Mouse (Mus musculus) forebrain, postnatal 0 days (tissue): ENCODE data around the gene Gm39653. TPM values are rescaled to one million over a fixed set of nuclear protein-coding genes. Genes with fewer than 3 reads are reported as not detected.

Experiments
- ATAC-seq: fragments of 200-750 bp; cut with Nextera tagmentation; 2 replicates; pipeline ENCODE4 v1.8.0; 2017; ENCODE audit warnings: mild to moderate bottlenecking, moderate library complexity
- DNase-seq: peaks from one replicate; pipeline ENCODE4 v3.0.0-alpha.2; 2015
- H3K27ac ChIP-seq: fragments of 300-500 bp; sonication (generic); 2 replicates; pipeline ENCODE4 v1.5.1; 2014; ENCODE audit warnings: low read depth, mild to moderate bottlenecking, antibody characterized with exemption, low read length, moderate library complexity, mixed read lengths
- H3K27me3 ChIP-seq: fragments of 300-500 bp; sonication (generic); 2 replicates; pipeline ENCODE4 v1.6.1; 2014; ENCODE audit warnings: mild to moderate bottlenecking, low read length, mixed read lengths; ENCODE audit not compliant: insufficient read depth
- H3K36me3 ChIP-seq: fragments of 300-500 bp; sonication (generic); 2 replicates; pipeline ENCODE4 v1.6.1; 2014; ENCODE audit warnings: mild to moderate bottlenecking, moderate library complexity; ENCODE audit not compliant: insufficient read depth
- H3K4me1 ChIP-seq: fragments of 300-500 bp; sonication (generic); 2 replicates; pipeline ENCODE4 v1.6.1; 2014; ENCODE audit warnings: antibody characterized with exemption; ENCODE audit not compliant: insufficient read depth
- H3K4me2 ChIP-seq: fragments of 300-500 bp; sonication (generic); 2 replicates; pipeline ENCODE4 v1.6.1; 2014; ENCODE audit warnings: low read depth, mild to moderate bottlenecking, moderate library complexity
- H3K4me3 ChIP-seq: fragments of 300-500 bp; sonication (generic); 2 replicates; pipeline ENCODE4 v1.5.1; 2014; ENCODE audit warnings: low read depth, low read length, mixed read lengths
- H3K9ac ChIP-seq: fragments of 300-500 bp; sonication (generic); 2 replicates; pipeline ENCODE4 v1.6.1; 2014; ENCODE audit warnings: mild to moderate bottlenecking
- H3K9me3 ChIP-seq: fragments of 300-500 bp; sonication (generic); 2 replicates; pipeline ENCODE4 v1.6.1; 2016; ENCODE audit warnings: low read length
- CTCF ChIP-seq: sonication (generic); IDR thresholded peaks from 2 replicates; pipeline ENCODE4 v1.5.1; 2016; ENCODE audit warnings: antibody characterized with exemption, control low read depth, low read depth
- WGBS: fragments of 180-500 bp; shearing (Covaris S2); extraction: QIAGEN DNeasy Blood & Tissue Kit; methylation state at CpG from one replicate; pipeline ENCODE4 v1.1.7; 2014; 5-methylcytosine and 5-hydroxymethylcytosine counted together
- polyA plus RNA-seq: library from polyadenylated mRNA; unstranded; fragments of >200 nt; fragmentation: Nextera tagmentation; extraction: Ambion mirVana; gene quantifications from 2 replicates; pipeline ENCODE4 v1.2.1, GENCODE M21; 2015
- total RNA-seq: library from RNA; depleted of rRNA; stranded (reverse); fragments of >200 nt; gene quantifications from 2 replicates; pipeline ENCODE4 v1.2.3, GENCODE M21; 2014; rRNA removed

Gene Gm39653
- total and polyA plus RNA-seq, 2 experiments from 2014 or later = not detected

DNA sequence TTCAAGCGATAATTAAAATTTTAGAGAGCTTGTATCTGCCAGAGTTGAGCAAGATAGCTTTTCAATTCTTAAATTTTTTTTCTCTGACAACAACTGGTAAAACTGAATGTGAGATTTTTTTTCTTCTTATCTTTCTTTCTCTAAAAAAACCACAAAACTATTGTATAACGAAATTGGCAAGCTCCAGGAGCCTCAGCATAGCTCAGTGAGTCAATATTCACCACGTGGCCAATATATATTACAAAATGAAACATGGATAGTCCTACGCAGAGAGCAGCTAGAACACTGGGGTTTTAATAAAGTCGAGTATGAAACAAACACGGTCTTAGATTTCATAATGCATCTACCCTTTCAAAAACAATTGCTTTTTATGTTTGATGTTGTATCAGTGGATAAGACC is 24.2 kb downstream of the Gm39653 start:
- Histone ChIP-seq H3K36me3 (no peaks in the 10 kb centered on the region), H3K9me3 (no peaks in the 10 kb centered on the region), H3K4me1 (no peaks in the 10 kb centered on the region), H3K9ac (no peak overlapping the region), H3K4me2 (no peak overlapping the region), H3K27me3 (no peaks in the 10 kb centered on the region), H3K27ac (no peak overlapping the region), H3K4me3 (no peak overlapping the region)
- TF ChIP-seq CTCF = no peak
- 78% methylated on average over 6 of the region's 6 CpGs for WGBS
- ATAC-seq = no peak
- no peak for DNase-seq

DNA sequence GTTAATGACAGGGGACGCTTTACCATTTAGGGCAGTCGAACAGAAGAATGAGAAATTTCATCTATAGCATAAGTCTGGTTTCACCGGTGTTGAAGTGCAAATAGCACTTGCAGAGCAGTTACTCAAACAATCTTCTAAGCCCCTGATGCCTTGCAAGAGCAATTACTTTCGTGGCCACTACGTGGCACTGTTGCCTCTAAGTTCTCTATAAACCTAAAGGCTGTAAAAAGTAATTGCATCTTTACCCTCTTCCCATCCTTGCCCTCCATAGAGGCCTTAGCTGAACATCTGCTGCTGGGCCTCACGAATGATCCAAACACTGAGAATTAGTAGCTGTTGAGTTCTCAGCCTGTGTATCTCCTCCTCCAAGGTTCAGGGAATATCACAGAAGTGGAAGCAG is 42.2 kb downstream of the Gm39653 start:
- WGBS = 15% methylated on average over 6 of the region's 6 CpGs
- H3K27me3 ChIP-seq = no peaks in the 10 kb centered on the region
- no peaks in the 10 kb centered on the region for H3K9me3 ChIP-seq
- no peaks in the 10 kb centered on the region for H3K4me1 ChIP-seq
- H3K4me3 ChIP-seq = no peak overlapping the region
- TF ChIP-seq CTCF = peak; percentile 84
- no peak overlapping the region for H3K27ac ChIP-seq
- H3K36me3 ChIP-seq = no peaks in the 10 kb centered on the region
- H3K9ac ChIP-seq = no peak overlapping the region
- H3K4me2 ChIP-seq = no peak overlapping the region
- ATAC-seq (peak; percentile 64; the same call in 1 of the 2 replicates), DNase-seq (peak; percentile 87)

DNA sequence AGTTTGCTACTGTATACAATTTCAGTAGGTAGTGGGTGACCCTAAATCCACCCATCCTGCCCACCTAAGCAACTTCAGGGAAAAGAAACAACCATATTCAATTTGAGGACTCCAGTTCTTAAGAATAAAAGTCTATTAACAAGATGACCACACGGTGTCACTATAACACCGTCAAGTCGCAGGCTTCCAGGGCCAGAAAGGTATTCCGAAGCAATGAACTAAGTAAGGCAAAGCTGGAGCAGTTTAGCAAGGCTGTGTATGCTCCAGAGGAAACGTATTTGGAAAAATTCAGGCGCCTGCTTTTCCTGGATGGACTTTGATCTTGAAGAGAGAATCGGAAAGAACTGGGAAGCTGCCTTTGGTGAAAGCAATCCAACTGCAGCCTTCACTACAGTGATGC is 43.8 kb downstream of the Gm39653 start:
- WGBS = 2% methylated on average over 7 of the region's 7 CpGs
- Histone ChIP-seq H3K4me1 (no peaks in the 10 kb centered on the region), H3K9me3 (no peaks in the 10 kb centered on the region), H3K4me3 (no peak overlapping the region), H3K27ac (no peak overlapping the region), H3K27me3 (no peaks in the 10 kb centered on the region), H3K4me2 (no peak overlapping the region), H3K36me3 (no peaks in the 10 kb centered on the region), H3K9ac (no peak overlapping the region)
- ATAC-seq (peak; percentile 81), DNase-seq (peak; percentile 88)
- TF ChIP-seq CTCF = peak; percentile 88

DNA sequence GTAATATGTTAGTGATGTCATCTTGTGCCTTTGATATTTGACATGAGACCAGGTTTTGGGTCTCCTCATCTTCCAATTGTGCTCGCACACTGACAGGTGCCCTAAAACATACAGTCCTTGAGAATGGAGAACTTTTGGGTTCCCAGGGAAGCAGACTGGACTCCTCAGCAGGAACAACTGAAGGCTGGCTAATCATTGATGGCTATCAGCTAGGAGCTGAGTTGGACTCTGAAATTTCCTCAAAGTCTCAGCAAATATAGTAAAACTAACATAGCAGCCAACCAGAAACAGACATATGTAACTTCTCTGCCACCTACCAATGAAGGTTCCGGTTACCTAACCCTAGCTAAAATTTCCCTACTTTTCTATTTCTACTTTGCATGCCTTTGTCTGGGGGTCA is 50.3 kb downstream of the Gm39653 start:
- DNase-seq = no peak
- peaks cover 9% of the 10 kb centered on the region; the same call in 1 of the 2 replicates for H3K4me1 ChIP-seq
- no peak overlapping the region for H3K9ac ChIP-seq
- H3K27ac ChIP-seq = no peak overlapping the region
- TF ChIP-seq CTCF = no peak
- no peaks in the 10 kb centered on the region for H3K27me3 ChIP-seq
- WGBS = 95% methylated on average over 2 of the region's 2 CpGs
- H3K4me3 ChIP-seq = no peak overlapping the region
- no peak for ATAC-seq
- H3K9me3 ChIP-seq = no peaks in the 10 kb centered on the region
- no peaks in the 10 kb centered on the region for H3K36me3 ChIP-seq
- H3K4me2 ChIP-seq = no peak overlapping the region

DNA sequence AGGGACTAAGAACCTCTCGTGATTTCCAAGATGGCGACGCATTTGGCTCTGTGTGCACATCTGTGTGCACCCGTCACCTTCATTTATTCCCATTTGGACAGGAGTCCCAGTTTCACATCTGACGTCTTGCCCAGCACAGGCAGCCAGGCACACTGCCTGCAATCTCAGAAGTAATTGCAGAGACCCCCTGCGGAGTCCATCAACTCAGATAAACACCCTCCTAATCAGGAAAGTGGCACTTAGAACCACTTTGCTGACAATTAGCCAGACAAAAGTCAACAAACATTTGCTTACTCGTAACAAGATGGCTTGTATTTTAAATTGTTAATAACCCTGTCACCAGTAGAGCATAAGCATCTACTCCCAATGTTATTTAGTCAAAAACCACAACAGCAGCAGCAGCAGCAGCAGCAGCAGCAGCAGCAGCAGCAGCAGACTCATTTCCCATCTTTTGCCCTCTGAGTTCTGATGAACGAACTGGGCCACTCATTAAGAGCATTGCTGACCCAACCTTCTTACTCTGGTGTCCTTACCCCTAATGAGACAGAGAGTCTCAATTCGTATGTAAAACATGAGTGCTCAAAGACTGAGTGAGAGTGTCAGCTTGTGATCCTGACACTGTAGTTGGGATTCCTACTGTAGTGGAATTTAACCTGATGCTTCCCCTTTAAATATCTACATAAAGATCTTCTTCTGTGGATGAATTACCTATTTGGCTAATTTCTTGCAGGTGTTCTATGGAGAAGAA is 51.6 kb downstream of the Gm39653 start:
- ATAC-seq = 0 out of 2 replicates have a peak, but pooled peaks have one; percentile 7
- Histone ChIP-seq H3K36me3 (no peaks in the 10 kb centered on the region), H3K9ac (no peak overlapping the region), H3K27ac (no peak overlapping the region), H3K27me3 (no peaks in the 10 kb centered on the region), H3K4me2 (peak overlapping the region; percentile 51; the same call in 1 of the 2 replicates), H3K4me3 (no peak overlapping the region), H3K9me3 (no peaks in the 10 kb centered on the region), H3K4me1 (peaks cover 9% of the 10 kb centered on the region; the same call in 1 of the 2 replicates)
- DNase-seq = peak; percentile 9
- no peak for TF ChIP-seq CTCF
- 24% methylated on average over 9 of the region's 9 CpGs for WGBS

DNA sequence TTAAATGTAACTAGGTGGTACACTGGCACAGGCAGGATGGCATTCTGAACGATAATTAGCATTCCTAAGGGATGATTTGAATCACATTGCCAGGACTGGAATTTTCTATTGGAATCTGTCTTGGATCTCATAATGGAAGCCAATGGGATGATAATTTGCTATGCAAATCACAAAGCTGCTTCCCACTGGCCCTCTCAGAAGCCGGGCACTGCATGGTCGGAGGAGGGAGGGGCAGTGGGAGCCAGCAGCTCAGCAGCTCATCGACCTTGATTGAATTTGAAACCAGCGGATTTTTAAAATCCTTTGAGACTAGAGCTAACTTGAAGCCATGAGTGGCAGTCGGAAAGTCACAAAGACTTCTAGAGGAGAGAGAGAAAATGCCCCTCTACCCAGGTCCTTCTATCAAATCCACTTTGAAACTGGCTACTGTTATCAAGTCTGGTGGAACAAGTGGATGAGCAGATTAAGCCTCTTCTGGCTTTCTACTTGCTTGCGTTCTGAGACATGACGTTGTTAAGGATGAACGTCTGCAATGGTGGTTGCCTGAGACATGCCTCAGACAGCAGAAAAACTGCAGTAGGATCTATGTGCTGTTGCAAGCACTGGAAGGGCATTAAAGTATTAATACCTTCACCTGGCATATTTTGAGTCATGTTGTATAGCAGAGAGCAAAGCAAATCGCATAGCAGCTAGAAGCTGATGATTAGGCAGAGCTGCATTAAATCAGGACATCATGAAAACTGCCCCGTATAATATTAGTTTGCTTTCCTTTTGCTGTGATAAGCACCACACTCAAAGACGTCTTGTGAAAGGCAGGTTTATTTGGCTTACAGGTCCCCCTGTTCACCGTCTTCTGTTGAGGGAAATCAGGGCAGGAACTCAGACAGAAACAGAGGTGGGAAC is 52.4 kb downstream of the Gm39653 start:
- peak overlapping the region; percentile 23; the same call in 1 of the 2 replicates for H3K4me3 ChIP-seq
- 8% methylated on average over 13 of the region's 13 CpGs for WGBS
- DNase-seq = peak; percentile 63
- peak overlapping the region; percentile 47 for H3K9ac ChIP-seq
- no peaks in the 10 kb centered on the region for H3K36me3 ChIP-seq
- peaks cover 9% of the 10 kb centered on the region; the same call in 1 of the 2 replicates for H3K4me1 ChIP-seq
- ATAC-seq = peak; percentile 63
- H3K27me3 ChIP-seq = no peaks in the 10 kb centered on the region
- H3K27ac ChIP-seq = peak overlapping the region; percentile 54
- no peak for TF ChIP-seq CTCF
- H3K4me2 ChIP-seq = peak overlapping the region; percentile 51
- no peaks in the 10 kb centered on the region for H3K9me3 ChIP-seq

DNA sequence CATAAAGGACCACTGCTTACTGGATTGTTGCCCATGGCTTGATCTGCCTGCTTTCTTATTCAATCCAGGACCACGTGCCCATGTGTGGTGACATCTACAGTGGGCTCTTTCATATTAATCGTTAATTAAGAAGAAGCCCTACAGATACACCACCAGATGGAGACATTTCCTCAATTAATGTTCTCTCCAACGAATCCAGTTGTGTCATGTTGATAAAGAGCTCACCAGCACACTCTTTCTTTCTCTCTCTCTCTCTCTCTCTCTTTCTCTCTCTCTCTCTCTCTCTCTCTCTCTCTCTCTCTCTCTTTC is 53.0 kb downstream of the Gm39653 start:
- Histone ChIP-seq H3K4me3 (peak overlapping the region; percentile 23; the same call in 1 of the 2 replicates), H3K27me3 (no peaks in the 10 kb centered on the region), H3K4me1 (peaks cover 9% of the 10 kb centered on the region; the same call in 1 of the 2 replicates), H3K9me3 (no peaks in the 10 kb centered on the region), H3K36me3 (no peaks in the 10 kb centered on the region), H3K27ac (peak overlapping the region; percentile 54), H3K9ac (peak overlapping the region; percentile 47), H3K4me2 (peak overlapping the region; percentile 51)
- TF ChIP-seq CTCF = peak; percentile 76
- ATAC-seq (peak; percentile 91), DNase-seq (peak; percentile 85)
- WGBS = 0% methylated on average over 3 of the region's 3 CpGs

Other genes with a start within 250 kb of the Gm39653 start
- gene Adam23, start 170.1 kb upstream of the Gm39653 start, total RNA-seq = 52.8 and 65.6 TPM in 2 replicates
- 11.2 and 16.4 TPM in 2 replicates for gene Adam23, start 170.1 kb upstream of the Gm39653 start, polyA plus RNA-seq
- gene Dytn, start 71.0 kb downstream of the Gm39653 start, total RNA-seq = 0.08 TPM in 1 of 2 replicates, not detected in the other
- gene Dytn, start 71.0 kb downstream of the Gm39653 start, polyA plus RNA-seq = not detected in 2 replicates
- 1.6 and 2.0 TPM in 2 replicates for gene Mdh1b, start 114.3 kb downstream of the Gm39653 start, total RNA-seq
- gene Mdh1b, start 114.3 kb downstream of the Gm39653 start, polyA plus RNA-seq = 0.26 and 0.86 TPM in 2 replicates
- 16.0 and 18.5 TPM in 2 replicates for gene Fastkd2, start 114.6 kb downstream of the Gm39653 start, total RNA-seq
- gene Fastkd2, start 114.6 kb downstream of the Gm39653 start, polyA plus RNA-seq = 26.3 and 27.5 TPM in 2 replicates
- 0.15 and 0.62 TPM in 2 replicates for gene 4933402D24Rik, start 153.3 kb downstream of the Gm39653 start, total RNA-seq
- 0.25 and 0.44 TPM in 2 replicates for gene 4933402D24Rik, start 153.3 kb downstream of the Gm39653 start, polyA plus RNA-seq